Mouse (Mus musculus): ENCODE results near the gene Magel2. TPM values are rescaled to one million over a fixed set of nuclear protein-coding genes. Genes with fewer than 3 reads are reported as not detected.

Gene Magel2
- total RNA-seq, 2 experiments from 2014 or later = 5.5 to 5.8 TPM

DNA sequence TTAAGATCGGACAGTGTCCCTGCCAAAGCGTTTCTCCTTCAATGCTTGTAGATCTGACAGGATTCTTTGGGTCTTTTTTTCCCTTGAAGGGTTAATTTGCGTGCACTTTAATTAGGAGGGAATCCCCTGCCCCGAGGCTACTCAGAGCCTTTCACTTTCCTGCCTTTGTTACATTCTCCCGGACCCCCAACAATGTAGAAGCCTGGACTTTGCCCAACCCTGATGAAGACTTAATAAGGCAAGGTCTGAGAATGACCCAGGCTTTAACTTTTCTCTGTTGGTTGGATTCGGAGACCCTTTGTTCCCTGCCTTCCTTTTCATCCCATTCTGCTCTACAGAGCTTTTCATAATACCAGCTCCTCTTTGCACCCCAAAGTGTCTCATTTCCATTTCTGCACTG lies 43.8 kb downstream of the Magel2 start:
- DNase-seq (ENCODE audit: low spot score in 2 of 2) = no peak

DNA sequence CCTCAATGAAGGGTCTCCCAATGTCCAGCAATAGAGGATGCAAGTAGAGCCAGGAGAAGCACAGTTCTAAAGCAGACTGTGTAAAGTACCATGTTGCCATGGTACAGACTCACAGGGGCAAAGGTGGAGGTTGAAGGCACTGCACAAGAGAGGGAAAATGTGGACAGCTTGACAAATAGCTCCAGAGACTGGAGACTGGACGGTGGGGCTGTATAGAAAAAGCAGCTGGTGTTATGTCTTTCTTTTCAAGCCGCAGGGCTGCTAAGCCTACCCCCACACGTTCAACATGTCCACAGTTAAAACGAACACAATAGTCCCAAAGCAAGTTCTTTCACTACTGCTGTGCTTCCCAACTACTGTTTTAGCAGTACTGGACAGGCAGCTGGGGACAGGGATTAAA lies 46.4 kb downstream of the Magel2 start:
- DNase-seq (ENCODE audit: low spot score in 2 of 2) = no peak

DNA sequence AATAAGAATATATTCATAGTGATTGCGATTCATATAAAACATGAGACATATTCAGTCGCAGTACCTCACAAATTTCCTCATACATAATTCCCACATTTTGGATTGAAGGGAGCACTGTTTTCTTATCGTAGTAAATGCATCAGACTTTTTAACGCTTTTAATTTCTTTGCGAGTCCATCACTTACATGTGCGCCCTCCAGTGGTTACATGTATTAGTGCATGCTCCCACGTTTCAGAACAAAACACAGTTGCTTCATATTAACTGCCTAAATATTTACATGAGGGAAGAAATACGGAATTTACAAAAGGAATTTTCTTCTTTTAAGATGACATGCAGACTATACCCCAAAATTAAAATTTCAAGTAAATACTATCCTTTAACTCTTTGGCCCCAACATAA lies 51.5 kb downstream of the Magel2 start:
- DNase-seq (ENCODE audit: low spot score in 2 of 2) = peak; percentile 20 to 39

Other genes with a start within 250 kb of the Magel2 start
- gene Ndn, start 30.4 kb upstream of the Magel2 start, total RNA-seq (2021) = 100 to 1,000 TPM; 197 to 198 TPM
- 10 to 100 TPM; 20.3 to 21.4 TPM for gene Mkrn3, start 43.1 kb downstream of the Magel2 start, total RNA-seq (2021)
- 1 to 10 TPM; 1.5 to 1.6 TPM for gene Peg12, start 87.5 kb downstream of the Magel2 start, total RNA-seq (2021)